Mouse (Mus musculus): ENCODE results near the gene Bloc1s6.

DNA sequence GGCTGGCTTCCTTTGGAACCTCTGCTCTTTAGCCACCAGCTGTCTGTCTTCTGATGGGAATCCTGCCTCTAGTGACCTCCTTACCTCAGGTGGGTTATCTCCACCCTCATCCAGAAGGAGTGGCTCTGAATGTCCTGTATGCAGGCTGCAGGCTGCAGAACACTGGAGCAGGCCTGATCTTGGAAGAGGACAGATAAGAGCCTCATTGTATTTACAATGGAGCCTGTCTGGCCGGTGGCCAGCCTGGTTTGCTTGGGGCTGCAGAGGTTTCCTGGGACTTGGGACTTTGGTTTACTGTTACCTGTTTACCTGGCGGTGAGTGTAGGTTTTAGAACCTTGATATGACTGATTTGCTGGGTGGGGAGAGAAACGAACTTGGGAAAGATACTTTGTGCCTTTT is 30.2 kb upstream of the Bloc1s6 start:
- TF ChIP-seq EP300 (IDR thresholded peaks at IDR 0.05) (no peak), CTCF (IDR thresholded peaks at IDR 0.05) (no peak)
